Mouse (Mus musculus) gastrocnemius, adult 2 months (tissue): Measurements from ENCODE around the gene Soat1. TPM values are rescaled to one million over a fixed set of nuclear protein-coding genes. Genes with fewer than 3 reads are reported as not detected.
A peak's percentile ranks its signal among the peaks of the same experiment; 100 is the strongest.

ENCODE experiments used
- DNase-seq: peaks from one replicate; pipeline ENCODE4 v3.0.0; 2022
- H3K27ac ChIP-seq: fragments of 200-600 bp; 2 replicates; pipeline ENCODE4 v1.8.1; 2022; ENCODE audit warnings: mild to moderate bottlenecking
- H3K4me3 ChIP-seq: fragments of 200-600 bp; 2 replicates; pipeline ENCODE4 v1.8.1; 2022; ENCODE audit warnings: mild to moderate bottlenecking, moderate library complexity
- CTCF ChIP-seq: fragments of 200-600 bp; IDR thresholded peaks from 2 replicates; pipeline ENCODE4 v1.8.1; 2022; ENCODE audit warnings: antibody characterized with exemption, mild to moderate bottlenecking, moderate library complexity
- intact Hi-C: fragments of 180-260 bp; cut with DNase I; formaldehyde crosslinking; loops from one replicate; pipeline ENCODE4 v1.15.1; 2025
- total RNA-seq, 2 experiments: library from RNA; stranded (reverse); gene quantifications; 2 replicates each; pipeline ENCODE4 v1.2.3; 2021

The Soat1 gene
- total RNA-seq, 2 experiments from 2014 or later: 3.5 to 3.9 TPM

GRCm38 (mm10) chr1:156461036-156461435 is 13.1 kb downstream of the Soat1 start:
- intact Hi-C loops: no loop called here
- no peak overlapping the region for H3K4me3 ChIP-seq
- DNase-seq: no peak
- H3K27ac ChIP-seq: no peak overlapping the region
- TF ChIP-seq CTCF: no peak

- Histone ChIP-seq H3K27ac (no peak overlapping the region), H3K4me3 (no peak overlapping the region)
- no peak for TF ChIP-seq CTCF
- no peak for DNase-seq
- intact Hi-C loops: no loop called here
These were observed 13.9 kb downstream of the Soat1 start for GRCm38 (mm10) chr1:156460216-156460615.

- no peak for DNase-seq
- intact Hi-C loops: no loop called here
- Histone ChIP-seq H3K27ac (no peak overlapping the region), H3K4me3 (no peak overlapping the region)
- no peak for TF ChIP-seq CTCF
These were observed 14.4 kb downstream of the Soat1 start for GRCm38 (mm10) chr1:156459690-156460089.

GRCm38 (mm10) chr1:156458391-156459060 is 15.6 kb downstream of the Soat1 start:
- intact Hi-C loops: no loop called here
- no peak for TF ChIP-seq CTCF
- H3K27ac ChIP-seq: no peak overlapping the region
- no peak for DNase-seq
- H3K4me3 ChIP-seq: no peak overlapping the region

- no peak overlapping the region for H3K27ac ChIP-seq
- intact Hi-C loops: no loop called here
- DNase-seq: no peak
- no peak for TF ChIP-seq CTCF
- no peak overlapping the region for H3K4me3 ChIP-seq
These were observed 18.9 kb downstream of the Soat1 start for GRCm38 (mm10) chr1:156455005-156455758.

- no peak for TF ChIP-seq CTCF
- no peak for DNase-seq
- intact Hi-C loops: no loop called here
- no peak overlapping the region for H3K4me3 ChIP-seq
- H3K27ac ChIP-seq: no peak overlapping the region
These were observed 19.7 kb downstream of the Soat1 start for GRCm38 (mm10) chr1:156454384-156454783.

- intact Hi-C loops: no loop called here
- TF ChIP-seq CTCF: no peak
- no peak for DNase-seq
- Histone ChIP-seq H3K27ac (no peak overlapping the region), H3K4me3 (no peak overlapping the region)
These were observed 20.3 kb downstream of the Soat1 start for GRCm38 (mm10) chr1:156453876-156454275.

GRCm38 (mm10) chr1:156450478-156450877 is 23.7 kb downstream of the Soat1 start:
- Histone ChIP-seq H3K27ac (no peak overlapping the region), H3K4me3 (no peak overlapping the region)
- no peak for DNase-seq
- intact Hi-C loops: no loop called here
- no peak for TF ChIP-seq CTCF

- Histone ChIP-seq H3K27ac (no peak overlapping the region), H3K4me3 (no peak overlapping the region)
- intact Hi-C loops: no loop called here
- no peak for DNase-seq
- no peak for TF ChIP-seq CTCF
These were observed 24.4 kb downstream of the Soat1 start for GRCm38 (mm10) chr1:156449691-156450090.

- intact Hi-C loops: no loop called here
- peak; percentile 37 for DNase-seq
- TF ChIP-seq CTCF: no peak
- H3K27ac ChIP-seq: peak overlapping the region; percentile 63
- H3K4me3 ChIP-seq: no peak overlapping the region
These were observed 25.0 kb downstream of the Soat1 start for GRCm38 (mm10) chr1:156449089-156449488.

GRCm38 (mm10) chr1:156445049-156445448 is 29.1 kb downstream of the Soat1 start:
- intact Hi-C loops: no loop called here
- TF ChIP-seq CTCF: no peak
- DNase-seq: no peak
- Histone ChIP-seq H3K27ac (no peak overlapping the region), H3K4me3 (no peak overlapping the region)

- intact Hi-C loops: no loop called here
- H3K4me3 ChIP-seq: no peak overlapping the region
- H3K27ac ChIP-seq: no peak overlapping the region
- DNase-seq: no peak
- no peak for TF ChIP-seq CTCF
These were observed 31.4 kb downstream of the Soat1 start for GRCm38 (mm10) chr1:156442776-156443175.

GRCm38 (mm10) chr1:156442266-156442665 is 31.9 kb downstream of the Soat1 start:
- no peak for TF ChIP-seq CTCF
- Histone ChIP-seq H3K4me3 (no peak overlapping the region), H3K27ac (no peak overlapping the region)
- intact Hi-C loops: no loop called here
- DNase-seq: no peak

GRCm38 (mm10) chr1:156437726-156438125 is 36.4 kb downstream of the Soat1 start:
- no peak overlapping the region for H3K4me3 ChIP-seq
- no peak overlapping the region for H3K27ac ChIP-seq
- TF ChIP-seq CTCF: no peak
- intact Hi-C loops: no loop called here
- no peak for DNase-seq
